Mouse (Mus musculus) small intestine, adult 2 months (tissue): ENCODE results near the gene Praf2.

Experiments used
- CTCF ChIP-seq: fragments of 200-500 bp; IDR thresholded peaks from 2 replicates; pipeline ENCODE4 v1.5.1; 2012; ENCODE audit warnings: low read depth, mild to moderate bottlenecking, control low read depth, inconsistent platforms, low read length, moderate library complexity, mixed read lengths; ENCODE audit not compliant: insufficient replicate concordance, insufficient read length; ENCODE audit errors: extremely low read depth
- POLR2A ChIP-seq: fragments of 200-500 bp; IDR thresholded peaks from 2 replicates; pipeline ENCODE4 v1.6.1; 2012; ENCODE audit warnings: low read depth, mild to moderate bottlenecking, control low read depth, inconsistent platforms, low read length, moderate library complexity

- TF ChIP-seq CTCF (no peak), POLR2A (no peak)
Measured at GRCm38 (mm10) chrX:7739336-7740081, 11.3 kb downstream of the Praf2 start.
